Mouse (Mus musculus) small intestine, adult 2 months (tissue): ENCODE results near the gene Hcst. TPM values are rescaled to one million over a fixed set of nuclear protein-coding genes. Genes with fewer than 3 reads are reported as not detected.

Experiments used
- H3K27ac ChIP-seq: fragments of 200-500 bp; 2 replicates; pipeline ENCODE4 v1.5.1; 2012; ENCODE audit warnings: low read depth, low read length, control low read depth, inconsistent platforms; ENCODE audit not compliant: insufficient read depth
- H3K27me3 ChIP-seq: fragments of 200-500 bp; 2 replicates; pipeline ENCODE4 v1.6.1; 2012; ENCODE audit warnings: mild to moderate bottlenecking, moderate library complexity, low read length, inconsistent platforms; ENCODE audit not compliant: control insufficient read depth, insufficient read depth
- H3K36me3 ChIP-seq: fragments of 200-500 bp; 2 replicates; pipeline ENCODE4 v1.6.1; 2012; ENCODE audit warnings: mild to moderate bottlenecking, low read length, control low read depth, inconsistent platforms; ENCODE audit not compliant: control insufficient read depth, insufficient read depth
- H3K4me1 ChIP-seq: fragments of 200-500 bp; 2 replicates; pipeline ENCODE4 v1.6.1; 2012; ENCODE audit warnings: low read length, inconsistent platforms, mixed read lengths; ENCODE audit not compliant: control insufficient read depth, insufficient read depth, insufficient read length
- H3K4me3 ChIP-seq: fragments of 200-500 bp; 2 replicates; pipeline ENCODE4 v1.5.1; 2012; ENCODE audit warnings: low read depth, mild to moderate bottlenecking, control low read depth, inconsistent platforms, low read length, moderate library complexity
- CTCF ChIP-seq: fragments of 200-500 bp; IDR thresholded peaks from 2 replicates; pipeline ENCODE4 v1.5.1; 2012; ENCODE audit warnings: low read depth, mild to moderate bottlenecking, control low read depth, inconsistent platforms, low read length, moderate library complexity, mixed read lengths; ENCODE audit not compliant: insufficient replicate concordance, insufficient read length; ENCODE audit errors: extremely low read depth
- POLR2A ChIP-seq: fragments of 200-500 bp; IDR thresholded peaks from 2 replicates; pipeline ENCODE4 v1.6.1; 2012; ENCODE audit warnings: low read depth, mild to moderate bottlenecking, control low read depth, inconsistent platforms, low read length, moderate library complexity
- WGBS: fragments of 180-500 bp; shearing (Covaris S2); methylation state at CpG from one replicate; pipeline ENCODE4 v1.1.7; 2018; 5-methylcytosine and 5-hydroxymethylcytosine counted together
- polyA plus RNA-seq: library from polyadenylated mRNA; depleted of rRNA; stranded (reverse); fragments of >200 nt; gene quantifications from 2 replicates; pipeline ENCODE4 v1.2.3, GENCODE M21; 2012; rRNA removed

Gene Hcst
- polyA plus RNA-seq, 1 experiment = 56.1 TPM

DNA sequence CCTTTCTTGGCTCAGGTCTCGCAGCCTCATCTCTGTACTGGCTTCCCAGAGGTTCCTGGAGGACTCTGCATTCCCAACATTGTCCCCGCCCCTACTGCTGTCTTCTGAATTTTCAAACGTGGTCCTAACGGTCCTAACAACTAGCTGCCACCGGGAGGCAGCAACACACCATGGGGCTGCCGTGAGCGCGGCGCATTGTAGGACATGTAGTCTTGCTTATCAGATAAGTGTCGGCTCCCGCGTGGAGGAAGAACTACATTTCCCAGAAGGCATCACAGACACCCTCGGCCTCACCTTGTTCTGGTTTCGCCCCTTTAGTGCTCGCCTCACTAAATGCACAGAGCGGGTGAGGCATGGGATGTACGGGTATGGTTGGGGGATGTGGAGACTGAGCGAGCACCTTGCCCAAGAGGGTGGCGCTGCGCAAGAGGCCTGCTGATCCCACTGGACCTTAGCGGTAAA, 46.1 kb downstream of the Hcst start:
- Histone ChIP-seq H3K27ac (no peak overlapping the region), H3K36me3 (no peaks in the 10 kb centered on the region), H3K27me3 (no peaks in the 10 kb centered on the region), H3K4me3 (peak overlapping the region; percentile 82), H3K4me1 (peaks cover 12% of the 10 kb centered on the region; the same call in 1 of the 2 replicates)
- WGBS = under 1% methylated on average over 21 of the region's 21 CpGs
- TF ChIP-seq POLR2A = no peak
- peak; percentile 96 for TF ChIP-seq CTCF

Other genes with a start within 250 kb of the Hcst start
- gene Cox7a1, start 235.7 kb downstream of the Hcst start, polyA plus RNA-seq = 47.5 and 165 TPM in 2 replicates
- gene Capns1, start 221.0 kb downstream of the Hcst start, polyA plus RNA-seq = 351 and 819 TPM in 2 replicates
- 59.2 and 86.9 TPM in 2 replicates for gene Polr2i, start 187.9 kb downstream of the Hcst start, polyA plus RNA-seq
- 24.6 and 45.2 TPM in 2 replicates for gene Tbcb, start 187.6 kb downstream of the Hcst start, polyA plus RNA-seq
- gene Ovol3, start 184.1 kb downstream of the Hcst start, polyA plus RNA-seq = 0.15 TPM in 1 of 2 replicates, not detected in the other
- 0.16 TPM in 1 of 2 replicates, not detected in the other for gene Thap8, start 139.8 kb downstream of the Hcst start, polyA plus RNA-seq
- 6.5 and 15.9 TPM in 2 replicates for gene Wdr62, start 139.4 kb downstream of the Hcst start, polyA plus RNA-seq
- 6.4 and 9.0 TPM in 2 replicates for gene Clip3, start 128.1 kb downstream of the Hcst start, polyA plus RNA-seq
- 86.9 and 141 TPM in 2 replicates for gene Alkbh6, start 111.1 kb downstream of the Hcst start, polyA plus RNA-seq
- gene Syne4, start 105.0 kb downstream of the Hcst start, polyA plus RNA-seq = 13.5 and 30.5 TPM in 2 replicates
- 0.36 and 0.63 TPM in 2 replicates for gene E130208F15Rik, start 98.1 kb downstream of the Hcst start, polyA plus RNA-seq
- 15.2 and 23.4 TPM in 2 replicates for gene Sdhaf1, start 96.0 kb downstream of the Hcst start, polyA plus RNA-seq
- gene Lrfn3, start 57.1 kb downstream of the Hcst start, polyA plus RNA-seq = 12.7 and 28.1 TPM in 2 replicates
- 101 and 135 TPM in 2 replicates for gene Tyrobp, start 6.1 kb downstream of the Hcst start, polyA plus RNA-seq
- gene Nfkbid, start 1.9 kb upstream of the Hcst start, polyA plus RNA-seq = 5.0 and 9.2 TPM in 2 replicates
- 32.1 and 193 TPM in 2 replicates for gene Aplp1, start 25.7 kb upstream of the Hcst start, polyA plus RNA-seq
- 0.18 and 0.27 TPM in 2 replicates for gene Kirrel2, start 37.8 kb upstream of the Hcst start, polyA plus RNA-seq
- 0.14 and 7.6 TPM in 2 replicates for gene Nphs1, start 38.5 kb upstream of the Hcst start, polyA plus RNA-seq
- gene Prodh2, start 73.8 kb upstream of the Hcst start, polyA plus RNA-seq = 0.67 and 19.4 TPM in 2 replicates
- gene Arhgap33, start 115.2 kb upstream of the Hcst start, polyA plus RNA-seq = 8.7 and 12.0 TPM in 2 replicates
- gene Hspb6, start 132.3 kb upstream of the Hcst start, polyA plus RNA-seq = 47.7 and 52.8 TPM in 2 replicates
- gene Proser3, start 132.4 kb upstream of the Hcst start, polyA plus RNA-seq = 3.9 and 5.4 TPM in 2 replicates
- gene Lin37, start 140.0 kb upstream of the Hcst start, polyA plus RNA-seq = 23.7 and 37.9 TPM in 2 replicates
- 26.6 and 46.5 TPM in 2 replicates for gene U2af1l4, start 143.4 kb upstream of the Hcst start, polyA plus RNA-seq
- gene Gm49396, start 143.5 kb upstream of the Hcst start, polyA plus RNA-seq = 1.2 and 1.6 TPM in 2 replicates
- 69.3 and 131 TPM in 2 replicates for gene Psenen, start 143.8 kb upstream of the Hcst start, polyA plus RNA-seq
- gene Igflr1, start 145.6 kb upstream of the Hcst start, polyA plus RNA-seq = 7.3 and 11.4 TPM in 2 replicates
- 21.4 and 38.1 TPM in 2 replicates for gene Kmt2b, start 168.9 kb upstream of the Hcst start, polyA plus RNA-seq
- gene Zbtb32, start 179.1 kb upstream of the Hcst start, polyA plus RNA-seq = 0.52 and 1.6 TPM in 2 replicates
- gene Upk1a, start 193.0 kb upstream of the Hcst start, polyA plus RNA-seq = 7.6 and 8.2 TPM in 2 replicates
- gene Cox6b1, start 206.3 kb upstream of the Hcst start, polyA plus RNA-seq = 459 and 585 TPM in 2 replicates
- 0.11 TPM in 1 of 2 replicates, not detected in the other for gene Etv2, start 216.0 kb upstream of the Hcst start, polyA plus RNA-seq
- gene Rbm42, start 230.5 kb upstream of the Hcst start, polyA plus RNA-seq = 51.5 and 94.9 TPM in 2 replicates
- 6.0 and 6.4 TPM in 2 replicates for gene Haus5, start 245.1 kb upstream of the Hcst start, polyA plus RNA-seq